Mouse (Mus musculus): ENCODE results near the gene Diras2.

The Diras2 gene

DNA sequence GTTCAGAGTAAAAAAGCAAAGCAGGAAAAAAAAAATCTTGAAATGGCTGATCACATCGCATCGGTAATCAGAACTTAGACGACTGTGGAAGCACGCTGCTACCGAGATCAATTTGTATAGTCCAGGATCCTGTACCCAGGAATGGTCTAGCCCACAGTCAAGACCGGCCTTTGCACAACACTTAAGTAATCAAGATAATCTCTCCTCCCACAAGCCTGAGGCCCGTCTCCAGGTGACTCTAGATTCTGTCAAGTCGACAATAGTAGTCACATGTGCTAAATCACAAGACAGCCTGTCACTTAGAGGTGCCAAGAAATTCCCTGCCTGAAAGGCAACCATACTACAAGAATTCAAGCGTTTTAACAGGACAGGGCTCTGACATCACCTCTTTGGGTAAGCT, at the start of gene Diras2:
Gene Diras2, minus strand, starts transcription at position 159 of the 400 bp plus-strand sequence.
- DNase-seq (ENCODE audit: low read depth): no peak

DNA sequence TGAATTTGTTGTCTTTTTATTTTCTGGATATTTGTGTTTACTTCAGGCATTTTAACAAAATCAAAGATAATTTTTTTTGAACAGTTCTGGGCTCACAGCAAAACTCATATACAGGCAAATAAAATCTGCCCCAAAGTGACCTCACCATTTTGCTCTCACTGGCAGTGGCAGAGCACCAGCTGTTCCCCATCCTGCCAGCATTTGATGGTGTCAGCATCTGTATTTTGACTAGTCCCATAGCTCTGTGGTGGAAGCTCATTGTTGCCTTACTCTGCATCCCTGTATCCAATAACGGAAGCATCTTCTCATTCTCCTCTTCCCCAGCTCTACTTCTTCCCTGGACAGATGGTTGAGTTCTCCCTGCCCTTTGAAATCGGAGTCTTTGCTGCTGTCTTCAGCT, 47.7 kb upstream of the Diras2 start:
- no peak for DNase-seq (ENCODE audit: low read depth)

DNA sequence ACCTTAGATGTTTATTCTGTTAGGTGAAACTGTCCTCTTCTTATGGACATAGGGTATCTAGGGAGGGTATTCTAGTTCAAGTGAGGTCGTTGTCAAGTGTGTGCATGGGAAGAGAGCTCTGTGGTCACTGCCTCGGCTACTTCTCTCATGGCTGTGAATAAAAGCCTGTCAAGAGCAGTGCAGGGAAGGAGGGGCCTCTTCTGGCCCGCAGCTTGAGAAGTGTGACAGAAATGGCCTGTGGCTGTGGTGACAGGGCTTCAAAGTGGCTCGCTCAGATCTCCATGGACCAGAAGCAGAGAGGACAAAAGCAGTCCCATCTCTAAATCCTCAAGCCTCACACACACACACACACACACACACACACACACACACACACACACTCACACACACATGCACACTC, 46.9 kb upstream of the Diras2 start:
- no peak for DNase-seq (ENCODE audit: low read depth)

DNA sequence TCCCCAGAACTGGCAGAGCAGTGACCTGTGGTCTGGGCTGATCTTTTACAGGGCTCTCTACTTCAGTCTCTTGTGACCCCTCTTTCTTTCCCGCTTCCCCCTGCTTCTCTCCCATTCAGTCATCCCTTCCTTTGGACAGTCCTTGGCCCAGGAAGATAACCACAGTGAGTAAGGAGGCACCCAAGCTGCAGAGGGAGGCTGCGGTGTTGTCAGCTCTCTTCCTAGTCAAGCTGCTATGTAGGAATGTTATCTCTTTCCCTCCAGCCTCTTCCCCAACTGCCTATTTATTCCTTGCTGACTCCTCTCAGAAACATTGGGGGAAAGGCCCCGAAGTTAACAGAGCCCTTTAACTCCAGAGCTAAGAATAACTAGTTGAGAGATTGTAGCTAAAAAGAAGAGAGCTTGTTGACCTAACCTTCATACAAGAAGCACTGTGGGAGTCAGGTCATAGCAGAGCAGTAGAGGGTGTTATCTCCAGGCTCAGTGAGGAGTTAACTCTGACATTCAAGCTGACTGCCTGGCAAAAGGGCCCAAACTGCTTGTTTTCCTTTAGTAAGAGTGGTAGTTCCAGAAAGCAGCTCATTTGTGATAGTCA, 46.3 kb upstream of the Diras2 start:
- DNase-seq (ENCODE audit: low read depth): no peak

GRCm38 (mm10) chr13:52576841-52577240, 45.8 kb upstream of the Diras2 start:
- DNase-seq (ENCODE audit: low read depth): no peak

GRCm38 (mm10) chr13:52576021-52576614, 45.0 kb upstream of the Diras2 start:
- DNase-seq (ENCODE audit: low read depth): no peak

- DNase-seq (ENCODE audit: low read depth): no peak
Observed at GRCm38 (mm10) chr13:52575483-52575882, 44.4 kb upstream of the Diras2 start.

GRCm38 (mm10) chr13:52574311-52574710, 43.2 kb upstream of the Diras2 start:
- no peak for DNase-seq (ENCODE audit: low read depth)

DNA sequence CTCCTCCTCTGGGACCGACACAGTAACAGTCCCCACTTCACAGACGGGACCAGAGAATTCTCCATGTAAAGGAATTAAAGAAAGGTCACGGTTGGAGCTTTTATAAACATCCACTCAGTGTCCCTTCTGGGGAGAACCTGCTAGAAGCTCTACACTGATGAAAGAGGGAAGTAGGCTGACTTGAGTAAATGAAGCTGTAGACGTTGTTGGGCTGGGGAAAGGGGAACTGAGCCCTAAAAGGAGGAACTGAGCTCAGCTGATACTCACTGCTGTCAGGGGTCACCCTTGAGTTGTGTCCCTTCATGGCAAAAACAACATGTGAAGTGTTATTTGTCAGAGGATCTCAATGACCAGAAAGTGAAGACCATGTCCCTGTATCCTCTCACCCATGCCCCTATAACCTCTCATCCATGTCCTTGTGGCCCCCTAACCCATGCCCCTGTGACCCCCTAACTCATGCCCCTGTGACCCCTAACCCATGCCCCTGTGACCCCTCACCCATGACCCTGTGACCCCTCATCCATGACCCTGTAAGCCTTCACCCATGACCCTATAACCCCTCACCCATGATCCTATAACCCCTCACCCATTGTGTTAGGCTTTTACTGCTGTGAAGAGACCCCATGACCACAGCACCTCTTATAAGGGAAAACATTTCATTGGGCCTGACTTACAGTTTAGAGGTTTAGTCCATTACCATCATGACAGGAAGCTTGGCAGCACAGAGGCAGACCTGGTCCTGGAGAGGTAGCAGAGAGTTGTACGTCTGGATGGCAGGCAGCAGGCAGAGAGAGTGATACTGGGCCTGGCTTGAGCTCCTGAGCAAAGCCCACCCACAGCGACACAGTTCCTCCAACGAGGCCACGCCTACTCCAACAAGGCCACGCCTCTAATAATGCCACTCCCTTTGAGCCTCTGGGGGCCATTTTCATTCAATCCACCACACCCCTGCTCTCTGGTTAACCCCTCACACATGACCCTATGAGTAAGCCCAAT, 41.7 kb upstream of the Diras2 start:
- DNase-seq (ENCODE audit: low read depth): no peak

DNA sequence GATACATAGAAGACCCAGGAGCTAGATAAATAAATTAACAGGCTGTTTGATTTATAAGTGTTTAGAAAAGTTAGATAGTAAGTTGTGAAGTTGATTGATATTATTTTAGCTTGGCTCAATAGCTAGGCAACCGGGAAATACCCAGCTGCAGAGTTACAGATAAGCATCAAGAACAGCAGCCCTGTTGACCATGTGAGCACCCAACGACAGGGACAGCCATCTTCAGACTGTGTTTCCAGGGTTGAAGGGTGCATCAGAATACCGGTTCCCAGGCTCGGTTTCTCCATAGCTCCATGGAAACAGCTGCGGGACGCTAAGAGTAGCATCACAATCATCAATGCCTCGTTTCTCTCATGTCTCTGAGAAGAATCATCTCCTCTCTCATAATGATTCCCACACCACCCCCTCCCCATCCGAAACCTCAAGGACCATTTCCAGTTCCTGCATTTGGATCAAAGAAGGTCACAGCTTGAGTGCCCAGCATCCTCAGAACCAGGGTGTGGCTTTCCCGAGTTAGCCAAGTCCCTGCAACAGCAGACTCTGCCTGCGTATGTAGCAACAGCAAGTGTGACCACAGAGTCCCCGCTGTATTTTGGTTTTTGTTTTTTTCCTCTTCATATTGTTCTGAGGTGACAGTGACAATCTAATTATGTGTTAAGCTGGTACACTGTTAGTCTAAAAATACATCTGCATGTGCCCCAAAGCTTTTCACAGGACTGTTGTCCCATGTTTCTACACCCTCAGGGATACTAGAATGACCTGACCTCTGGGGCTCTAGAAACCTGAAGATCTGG, 40.7 kb upstream of the Diras2 start:
- DNase-seq (ENCODE audit: low read depth): no peak

GRCm38 (mm10) chr13:52570276-52570675, 39.2 kb upstream of the Diras2 start:
- DNase-seq (ENCODE audit: low read depth): no peak

DNA sequence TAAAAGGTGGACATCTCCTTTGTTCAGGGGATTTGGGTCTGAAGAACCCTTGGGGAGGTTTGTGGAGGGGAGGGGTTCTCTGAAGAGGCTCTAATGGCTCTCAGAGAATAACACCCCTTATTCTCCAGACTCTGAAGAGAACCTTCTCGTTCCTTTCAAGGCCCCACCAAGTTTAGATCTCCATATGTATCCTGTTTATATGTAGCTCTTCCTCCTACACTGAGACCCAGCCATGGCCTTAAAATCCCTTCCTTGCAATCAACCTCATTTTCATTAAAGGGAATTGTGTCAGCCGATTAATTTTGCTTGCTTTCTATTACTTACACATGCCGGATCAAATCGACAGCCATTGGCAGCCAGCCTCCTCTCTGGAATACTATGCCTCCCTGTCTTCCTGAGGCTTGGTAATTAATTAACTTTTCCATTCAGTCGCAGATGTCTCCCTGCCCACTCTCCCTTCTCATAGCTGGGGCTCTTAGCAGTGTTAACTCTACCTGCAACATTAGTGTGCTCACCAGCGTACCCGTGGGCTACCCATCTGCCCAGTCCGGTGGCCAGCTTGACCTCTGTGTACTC, 38.2 kb upstream of the Diras2 start:
- DNase-seq (ENCODE audit: low read depth): no peak

DNA sequence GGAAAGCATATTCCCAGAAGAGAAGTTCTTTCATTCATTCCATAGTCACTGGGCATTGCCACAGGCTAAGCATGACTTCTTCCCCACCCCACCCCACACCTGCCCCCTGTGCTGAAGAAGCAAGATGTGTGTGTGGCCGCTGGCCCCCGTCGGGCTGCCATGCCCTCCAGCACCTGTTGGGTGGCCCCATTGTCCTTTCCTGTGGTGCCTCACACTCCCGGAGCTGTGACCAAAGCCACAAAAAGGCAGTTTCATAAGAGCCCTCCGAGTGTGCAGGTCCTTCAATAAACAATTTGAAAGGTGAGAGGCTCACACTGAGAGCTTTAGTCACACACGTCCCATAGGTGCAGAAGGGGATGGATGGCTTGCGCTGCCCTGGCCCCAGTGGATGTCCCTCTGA, 35.7 kb upstream of the Diras2 start:
- no peak for DNase-seq (ENCODE audit: low read depth)

DNA sequence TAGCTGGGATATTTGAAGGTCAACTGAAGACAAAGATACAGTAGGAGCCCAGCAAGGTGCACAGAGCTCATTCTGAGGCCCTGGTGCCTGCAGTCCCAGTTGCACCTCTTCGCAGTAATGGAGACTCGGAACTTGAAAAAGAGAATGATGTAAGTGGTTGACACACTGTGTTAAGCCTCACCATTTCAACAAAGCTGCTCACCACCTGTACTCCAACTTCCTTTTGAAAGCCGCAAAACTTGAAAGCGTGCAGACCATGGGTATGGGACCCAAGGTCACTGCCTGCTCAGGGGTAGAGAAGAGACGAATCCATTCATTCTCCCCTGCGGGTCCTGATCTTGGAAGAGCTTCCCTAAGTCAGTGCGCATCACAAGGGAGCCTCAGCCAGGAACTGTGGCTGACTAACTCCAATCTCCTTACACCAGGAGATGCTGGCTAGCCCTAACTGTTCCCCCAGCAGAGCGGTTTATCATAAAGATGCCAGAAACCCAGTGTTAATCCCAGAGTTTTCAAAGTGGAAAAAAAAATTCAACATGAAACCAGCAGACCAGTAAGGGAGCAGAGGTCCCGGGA, 35.2 kb upstream of the Diras2 start:
- DNase-seq (ENCODE audit: low read depth): no peak

DNA sequence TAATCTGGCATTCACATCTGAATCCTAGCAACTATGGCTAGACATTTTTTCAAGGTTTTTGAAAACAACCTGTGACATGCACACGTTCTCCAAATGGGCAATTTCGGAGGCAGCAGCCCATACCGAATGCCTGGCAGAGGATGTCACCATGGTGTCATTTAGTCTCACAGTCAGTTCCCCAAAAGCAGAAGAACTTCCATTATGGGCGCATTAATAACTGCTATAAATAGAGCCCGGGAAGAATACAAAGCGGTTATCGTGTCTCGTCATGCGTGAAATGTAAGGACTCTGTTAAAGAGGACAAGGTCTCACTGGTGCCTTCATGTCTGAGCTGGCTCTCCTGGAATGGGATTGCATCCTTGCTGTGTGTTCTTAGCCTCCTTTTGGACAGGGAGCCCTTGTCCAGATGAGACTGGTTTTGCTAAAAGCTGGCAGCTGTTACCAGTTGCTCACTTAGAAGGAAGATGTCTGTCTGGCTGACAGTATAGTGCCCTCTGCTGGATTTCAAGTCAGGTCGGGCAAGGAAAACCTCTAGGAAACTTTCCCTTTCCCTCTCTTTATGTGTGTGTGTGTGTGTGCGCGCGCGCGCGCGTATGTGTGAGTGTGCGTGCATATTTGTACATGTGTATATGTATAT, 34.1 kb upstream of the Diras2 start:
- peak; percentile 75 for DNase-seq (ENCODE audit: low read depth)

GRCm38 (mm10) chr13:52562166-52562571, 31.1 kb upstream of the Diras2 start:
- peak; percentile 41 for DNase-seq (ENCODE audit: low read depth)

DNA sequence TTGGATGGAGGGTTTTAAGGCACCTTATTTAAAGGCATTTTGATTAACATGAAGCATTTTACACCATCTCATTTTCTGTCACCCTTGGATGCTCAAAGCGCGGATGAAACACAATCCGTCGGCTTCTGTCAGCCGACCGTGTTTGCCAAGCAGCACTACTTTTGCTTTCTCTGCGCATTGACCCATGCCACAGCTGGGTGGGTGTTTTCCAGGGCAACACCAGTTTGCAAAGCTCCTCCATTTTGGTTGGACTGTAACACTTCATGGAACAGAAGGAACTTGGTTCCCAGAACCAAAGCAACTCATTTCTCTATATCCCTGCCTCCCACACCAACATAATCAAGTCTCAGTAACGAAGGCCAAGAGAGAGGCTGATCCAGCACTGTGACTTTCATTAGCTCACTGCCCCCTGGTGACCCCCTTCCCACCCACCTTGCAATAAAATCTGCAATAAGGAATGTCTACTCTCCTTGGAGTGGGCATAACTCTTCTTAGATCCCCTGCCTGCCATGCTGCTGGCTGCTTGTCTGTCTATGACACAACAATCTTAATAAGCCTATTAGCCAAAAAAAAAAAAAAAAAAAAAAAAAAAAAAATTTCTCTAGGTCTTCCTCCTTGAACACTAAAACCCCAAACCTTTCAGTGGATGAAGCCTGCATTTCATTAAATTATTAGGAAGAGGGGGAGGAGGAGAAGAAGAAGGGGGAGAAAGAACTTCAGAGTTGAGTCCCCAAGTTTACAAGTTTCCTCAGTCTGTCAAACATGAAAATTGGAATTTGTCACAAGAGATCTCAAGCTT, 30.5 kb upstream of the Diras2 start:
- no peak for DNase-seq (ENCODE audit: low read depth)

GRCm38 (mm10) chr13:52557421-52557820, 26.3 kb upstream of the Diras2 start:
- DNase-seq (ENCODE audit: low read depth): no peak

GRCm38 (mm10) chr13:52554722-52555121, 23.6 kb upstream of the Diras2 start:
- no peak for DNase-seq (ENCODE audit: low read depth)

DNA sequence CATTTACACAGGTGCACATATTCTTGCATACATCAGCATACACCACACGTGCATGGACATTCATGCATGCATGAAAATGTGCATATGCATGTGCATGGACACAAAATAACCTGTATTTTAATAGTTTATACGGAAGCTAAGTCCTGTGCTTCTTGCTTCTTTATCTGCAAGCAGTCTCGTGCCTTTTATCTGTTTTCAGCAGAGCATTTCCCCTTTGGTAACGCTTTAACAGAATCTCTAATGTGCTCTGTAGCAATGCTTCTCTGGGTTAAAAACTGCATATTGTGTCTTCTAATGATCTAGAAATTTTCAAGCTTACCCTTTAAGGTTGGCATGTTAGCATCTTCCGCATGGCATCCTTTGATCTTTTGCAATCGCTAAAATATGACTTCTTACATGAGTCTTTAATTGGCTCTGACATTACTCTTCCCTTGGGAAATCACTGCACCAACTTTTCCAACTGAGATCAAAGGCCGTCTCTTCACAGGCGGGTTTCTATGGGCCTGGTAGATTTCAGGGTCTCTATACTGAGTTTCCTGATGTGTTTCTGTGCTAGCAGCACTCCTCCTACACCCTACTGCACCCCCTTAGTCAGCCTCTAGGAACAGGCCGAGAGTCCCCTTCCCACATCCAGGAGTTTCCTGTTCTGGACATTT, 21.9 kb upstream of the Diras2 start:
- no peak for DNase-seq (ENCODE audit: low read depth)
